In genomic region chr3:95955318-95955717, GRCm38 (mm10) we compare ENCODE assay signal across 23 mouse cellular contexts. TPM values are rescaled to one million over a fixed set of nuclear protein-coding genes. Genes with fewer than 3 reads are reported as not detected.
DNase-seq lines count a peak whose midpoint lies in the region; ATAC-seq and TF ChIP-seq lines count a peak whose summit lies in the region.
"Had no signal": no experiment of that assay in that cellular context is flagged by ENCODE, and none has a peak within 500 bp of the region (broad histone marks: within the 10 kb centered on the region; RNA-seq: fewer than 3 reads in every experiment).

No protein-coding gene starts in this region.

- no peak overlapping the region for H3K4me3 ChIP-seq in heart, embryonic 10.5 days
- no peak overlapping the region for H3K4me3 ChIP-seq in heart, embryonic 13.5 days
- no peak overlapping the region for H3K4me3 ChIP-seq in CH12.LX (replicated peaks in 1 of 3; ENCODE audit: low read depth in 2 of 3, low read length in 2 of 3, poor library complexity in 1 of 3)
- H3K4me3 ChIP-seq: embryonic facial prominence, embryonic 10.5 days; embryonic facial prominence, embryonic 12.5 days; forebrain, embryonic 13.5 days; forebrain, embryonic 15.5 days had no signal

- no peaks in the 10 kb centered on the region for H3K79me2 ChIP-seq in CH12.LX (replicated peaks; ENCODE audit: control insufficient read depth, extremely low read depth, insufficient read depth, poor library complexity, severe bottlenecking)

- dilution Hi-C loops in CH12.LX (cut with MboI; ENCODE audit: extremely low pct_ligation_motif_present, extremely low pct_unique_long_range_greater_than_20kb, low sequenced_read_pairs), result no loop called here

- no peak; the same call in 1 of the 2 replicates for TF ChIP-seq POLR2A in CH12.LX (IDR thresholded peaks at IDR 0.05; ENCODE audit: low read depth, low read length)

- H3K27ac ChIP-seq in heart, embryonic 10.5 days, result peak overlapping the region; percentile 49; the same call in 1 of the 2 replicates
- H3K27ac ChIP-seq in heart, embryonic 13.5 days (replicated peaks), result peak overlapping the region; percentile 98
- H3K27ac ChIP-seq in CH12.LX (ENCODE audit: insufficient read depth, low read depth), result peak overlapping the region; percentile 24; the same call in 1 of the 2 replicates
- H3K27ac ChIP-seq: embryonic facial prominence, embryonic 10.5 days; embryonic facial prominence, embryonic 12.5 days; forebrain, embryonic 13.5 days; forebrain, embryonic 15.5 days had no signal

- H3K9me3 ChIP-seq in heart, embryonic 10.5 days, result no peaks in the 10 kb centered on the region
- H3K9me3 ChIP-seq in heart, embryonic 13.5 days, result 0 out of 2 replicates have a peak, but pooled peaks cover 3% of the 10 kb centered on the region
- H3K9me3 ChIP-seq in CH12.LX (replicated peaks; ENCODE audit: low read length), result no peaks in the 10 kb centered on the region
- H3K9me3 ChIP-seq: embryonic facial prominence, embryonic 10.5 days; embryonic facial prominence, embryonic 12.5 days; forebrain, embryonic 13.5 days; forebrain, embryonic 15.5 days had no signal

- no peak for ATAC-seq in heart, embryonic 13.5 days (ENCODE audit: extremely low read depth, insufficient number of reproducible peaks, low FRiP score, low TSS enrichment)
- ATAC-seq: activated CD4-positive, CD25-positive, alpha-beta regulatory T cell, adult 4 months; CD4-positive, CD25-positive, alpha-beta regulatory T cell, adult 4 months; forebrain, embryonic 13.5 days; forebrain, embryonic 15.5 days; forebrain, postnatal 0 days; Patski had no signal

- WGBS in heart, embryonic 10.5 days, result 83% methylated on average over 5 of the region's 5 CpGs
- WGBS in heart, embryonic 13.5 days, result 75% methylated on average over 5 of the region's 5 CpGs

- no peak for DNase-seq in heart, embryonic 10.5 days (ENCODE audit: low spot score)
- no peak for DNase-seq in heart, adult 9 months (ENCODE audit: low spot score in 2 of 2)
- no peak for DNase-seq in heart, adult 18-20 months
- DNase-seq in CH12.LX (ENCODE audit: extremely low read depth), result peak; percentile 73
- DNase-seq in testis, postnatal 14 days (ENCODE audit: low spot score), result no peak
- DNase-seq: adrenal gland, adult 8-10 months; adrenal gland, postnatal 14 days; adrenal gland, postnatal 36 days; B cell, adult 2 months; cerebellum, adult 11-12 months; cerebellum, adult 2 months; cerebellum, adult 9-10 months; cerebellum, postnatal 10 days; cerebellum, postnatal 25 days; forebrain, postnatal 0 days had no signal

- H3K27me3 ChIP-seq in heart, embryonic 10.5 days (ENCODE audit: insufficient read depth, poor library complexity, severe bottlenecking), result no peaks in the 10 kb centered on the region
- no peaks in the 10 kb centered on the region for H3K27me3 ChIP-seq in heart, embryonic 13.5 days (replicated peaks)
- H3K27me3 ChIP-seq in CH12.LX (replicated peaks), result no peaks in the 10 kb centered on the region
- H3K27me3 ChIP-seq: embryonic facial prominence, embryonic 12.5 days; forebrain, embryonic 13.5 days; forebrain, embryonic 15.5 days; Patski had no signal

- 0 out of 2 replicates have a peak overlapping the region, but pooled peaks have one; percentile 28 for H3K9ac ChIP-seq in heart, embryonic 13.5 days
- H3K9ac ChIP-seq in CH12.LX (ENCODE audit: insufficient read depth, low read depth), result peak overlapping the region; percentile 20; the same call in 1 of the 2 replicates
- H3K9ac ChIP-seq: embryonic facial prominence, embryonic 12.5 days; forebrain, embryonic 13.5 days; forebrain, embryonic 15.5 days; forebrain, postnatal 0 days had no signal

- H3K4me2 ChIP-seq in heart, embryonic 13.5 days, result no peak overlapping the region
- no peak overlapping the region for H3K4me2 ChIP-seq in CH12.LX (ENCODE audit: insufficient read depth, low read depth, poor library complexity, severe bottlenecking)
- H3K4me2 ChIP-seq: embryonic facial prominence, embryonic 12.5 days; forebrain, embryonic 13.5 days; forebrain, embryonic 15.5 days had no signal

- TF ChIP-seq CTCF in CH12.LX (conservative IDR thresholded peaks at IDR 0.05 in 1 of 2, IDR thresholded peaks at IDR 0.05 in 1 of 2; ENCODE audit: low read depth in 2 of 2, low read length in 2 of 2), result no peak

- TF ChIP-seq RAD21 in CH12.LX (IDR thresholded peaks at IDR 0.05; ENCODE audit: low read depth, low read length), result no peak

- no peaks in the 10 kb centered on the region for H3K36me3 ChIP-seq in heart, embryonic 10.5 days
- H3K36me3 ChIP-seq in heart, embryonic 13.5 days, result no peaks in the 10 kb centered on the region
- H3K36me3 ChIP-seq in CH12.LX (replicated peaks in 1 of 2; ENCODE audit: control insufficient read depth in 1 of 2, insufficient read depth in 1 of 2, low read length in 1 of 2), result no peaks in the 10 kb centered on the region
- H3K36me3 ChIP-seq: embryonic facial prominence, embryonic 10.5 days; embryonic facial prominence, embryonic 12.5 days; forebrain, embryonic 15.5 days had no signal

- H3K4me1 ChIP-seq in heart, embryonic 10.5 days, result peaks cover 35% of the 10 kb centered on the region
- peaks cover 46% of the 10 kb centered on the region for H3K4me1 ChIP-seq in heart, embryonic 13.5 days
- H3K4me1 ChIP-seq in CH12.LX (ENCODE audit: control insufficient read depth in 1 of 2, insufficient read depth in 2 of 2), result peaks cover 16 to 56% of the 10 kb centered on the region in 2 experiments; a peak in 3 of 4 replicates

- peak; percentile 94 for TF ChIP-seq EP300 in CH12.LX (IDR thresholded peaks at IDR 0.05; ENCODE audit: low read length)

- in situ Hi-C loops in CH12.LX (cut with MboI; ENCODE audit: low pct_ligation_motif_present, low pct_unique_long_range_greater_than_20kb, low sequenced_read_pairs), result no loop called here

TF ChIP-seq in CH12.LX, 34 proteins besides CTCF, POLR2A, EP300 and RAD21:
- no peak for TF ChIP-seq E2F4 (IDR thresholded peaks at IDR 0.05; ENCODE audit: insufficient replicate concordance, low read depth, low read length)
- no peak for TF ChIP-seq NELFE (IDR thresholded peaks at IDR 0.05; ENCODE audit: low read depth, low read length)
- TF ChIP-seq ETS1 (conservative IDR thresholded peaks at IDR 0.05; ENCODE audit: low read depth, low read length), result 0 out of 2 replicates have a peak, but pooled peaks have one; percentile 14
- TF ChIP-seq SIN3A (IDR thresholded peaks at IDR 0.05; ENCODE audit: low read length), result no peak
- no peak for TF ChIP-seq TBP (conservative IDR thresholded peaks at IDR 0.05; ENCODE audit: low read depth, low read length)
- TF ChIP-seq MAFK (IDR thresholded peaks at IDR 0.05; ENCODE audit: insufficient replicate concordance, low read length), result 0 out of 2 replicates have a peak, but pooled peaks have one; percentile 20
- TF ChIP-seq RCOR1 (conservative IDR thresholded peaks at IDR 0.05; ENCODE audit: low read depth, low read length), result peak; percentile 55; the same call in 1 of the 2 replicates
- TF ChIP-seq TCF12 (IDR thresholded peaks at IDR 0.05; ENCODE audit: low read depth, low read length), result peak; percentile 85
- no peak for TF ChIP-seq HCFC1 (IDR thresholded peaks at IDR 0.05; ENCODE audit: low read depth, low read length)
- TF ChIP-seq JUND (conservative IDR thresholded peaks at IDR 0.05; ENCODE audit: low read depth, low read length), result 0 out of 2 replicates have a peak, but pooled peaks have one; percentile 17
- peak; percentile 85 for TF ChIP-seq CHD2 (IDR thresholded peaks at IDR 0.05; ENCODE audit: low read length)
- peak; percentile 87 for TF ChIP-seq IRF4 (IDR thresholded peaks at IDR 0.05; ENCODE audit: low read depth, low read length)
- peak; percentile 50; the same call in 1 of the 2 replicates for TF ChIP-seq MAX (IDR thresholded peaks at IDR 0.05; ENCODE audit: low read length)
- TF ChIP-seq MEF2A (IDR thresholded peaks at IDR 0.05; ENCODE audit: borderline replicate concordance, low read depth, low read length), result 0 out of 2 replicates have a peak, but pooled peaks have one; percentile 39
- TF ChIP-seq ZMIZ1 (IDR thresholded peaks at IDR 0.05; ENCODE audit: low read depth, low read length), result no peak
- TF ChIP-seq UBTF (IDR thresholded peaks at IDR 0.05; ENCODE audit: low read depth, low read length), result no peak
- TF ChIP-seq PAX5 (IDR thresholded peaks at IDR 0.05; ENCODE audit: low read length), result no peak
- TF ChIP-seq SMC3 (IDR thresholded peaks at IDR 0.05; ENCODE audit: low read depth, low read length), result no peak
- TF ChIP-seq BHLHE40 (IDR thresholded peaks at IDR 0.05; ENCODE audit: low read depth, low read length), result peak; percentile 39
- no peak for TF ChIP-seq NRF1 (IDR thresholded peaks at IDR 0.05; ENCODE audit: low read depth, low read length)
- peak; percentile 51; the same call in 1 of the 2 replicates for TF ChIP-seq MYC (IDR thresholded peaks at IDR 0.05; ENCODE audit: low read depth, low read length)
- TF ChIP-seq ZKSCAN1 (IDR thresholded peaks at IDR 0.05; ENCODE audit: borderline replicate concordance, low read depth, low read length), result no peak
TF ChIP-seq in CH12.LX: peak in this region for 11.

RNA-seq across cellular contexts. Expression of gene Anp32e, which starts 26.3 kb away (rescaled TPM):
- polyA plus RNA-seq in heart, embryonic 10.5 days (2016; fragmentation: Nextera tagmentation; extraction: Ambion mirVana), result 209 and 212 TPM in 2 replicates
- 164 and 182 TPM in 2 replicates for polyA plus RNA-seq in heart, embryonic 13.5 days (2015; fragmentation: Nextera tagmentation; extraction: Ambion mirVana)
- 10 to 100 TPM; 87.2 to 89.3 TPM for total RNA-seq in heart, adult 18-20 months (2021)
- total RNA-seq in CH12.LX (2012; rRNA removed) (85.2 and 126 TPM in 2 replicates), CH12.LX (2014; rRNA removed) (64.8 and 74.2 TPM in 2 replicates)
- 439 and 608 TPM in 2 replicates for polyA plus RNA-seq in CH12.LX (2012; ENCODE audit: insufficient read length, low read depth)

RNA-seq across cellular contexts. Expression of gene Plekho1, which starts 40.5 kb away (rescaled TPM):
- 75.1 and 88.2 TPM in 2 replicates for polyA plus RNA-seq in heart, embryonic 10.5 days (2016; fragmentation: Nextera tagmentation; extraction: Ambion mirVana)
- 59.2 and 64.8 TPM in 2 replicates for polyA plus RNA-seq in heart, embryonic 13.5 days (2015; fragmentation: Nextera tagmentation; extraction: Ambion mirVana)
- total RNA-seq in heart, adult 18-20 months (2021), result 10 to 100 TPM; 64.7 to 68.2 TPM
- 23.0 and 24.6 TPM in 2 replicates for total RNA-seq in CH12.LX (2012; rRNA removed)
- total RNA-seq in CH12.LX (2014; rRNA removed), result 22.2 and 22.3 TPM in 2 replicates
- polyA plus RNA-seq in CH12.LX (2012; ENCODE audit: insufficient read length, low read depth), result 18.6 and 23.4 TPM in 2 replicates

RNA-seq across cellular contexts. Expression of gene Car14, which starts 50.8 kb away (rescaled TPM):
- polyA plus RNA-seq in heart, embryonic 10.5 days (2016; fragmentation: Nextera tagmentation; extraction: Ambion mirVana), result 47.2 and 68.0 TPM in 2 replicates
- polyA plus RNA-seq in heart, embryonic 13.5 days (2015; fragmentation: Nextera tagmentation; extraction: Ambion mirVana), result 26.1 and 31.5 TPM in 2 replicates
- total RNA-seq in heart, adult 18-20 months (2021), result 100 to 1,000 TPM; 137 to 170 TPM
- total RNA-seq in CH12.LX (2012; rRNA removed) (0.13 TPM in 2 replicates), CH12.LX (2014; rRNA removed) (not detected in 2 replicates)
- polyA plus RNA-seq in CH12.LX (2012; ENCODE audit: insufficient read length, low read depth), result 0.36 and 0.97 TPM in 2 replicates
- polyA plus RNA-seq: activated CD4-positive, CD25-positive, alpha-beta regulatory T cell, adult 4 months had no signal

Comparison
In these comparisons a context has a peak if more than half of its experiments do, and no peak if none do; other contexts are left out.
1. H3K27ac ChIP-seq: peak in every context shown above with its lines; median percentile 98 in heart, embryonic 13.5 days; 49 in heart, embryonic 10.5 days; 24 in CH12.LX.
2. RNA of gene Car14, which starts 50.8 kb away (polyA plus RNA-seq): 47.2 to 68.0 TPM in heart, embryonic 10.5 days and 26.1 to 31.5 TPM in heart, embryonic 13.5 days; 0.36 to 0.97 TPM in CH12.LX; every median in the first group is over 10 times any median in the second.